Mouse (Mus musculus) testis, adult 2 months (tissue): ENCODE measurements around the gene Hist1h1d. TPM values are rescaled to one million over a fixed set of nuclear protein-coding genes. Genes with fewer than 3 reads are reported as not detected.
"Not testable (repeated sequence)": the region's sequence is repeated elsewhere in the genome, so short reads cannot be mapped to it uniquely, and the experiment has no call there.

Experiments
- H3K27ac ChIP-seq: fragments of 200-500 bp; 2 replicates; pipeline ENCODE4 v1.5.1; 2012; ENCODE audit warnings: low read depth, low read length; ENCODE audit not compliant: control insufficient read depth, insufficient read depth
- H3K27me3 ChIP-seq: fragments of 200-500 bp; 2 replicates; pipeline ENCODE4 v1.6.1; 2012; ENCODE audit warnings: mild to moderate bottlenecking, low read length, moderate library complexity; ENCODE audit not compliant: control insufficient read depth, insufficient read depth
- H3K36me3 ChIP-seq: fragments of 200-500 bp; 2 replicates; pipeline ENCODE4 v1.6.1; 2012; ENCODE audit warnings: mild to moderate bottlenecking, low read length; ENCODE audit not compliant: control insufficient read depth, insufficient read depth
- H3K4me1 ChIP-seq: fragments of 200-500 bp; 2 replicates; pipeline ENCODE4 v1.6.1; 2012; ENCODE audit warnings: low read length; ENCODE audit not compliant: control insufficient read depth, insufficient read depth
- H3K4me3 ChIP-seq: fragments of 200-500 bp; 2 replicates; pipeline ENCODE4 v1.5.1; 2012; ENCODE audit warnings: low read depth, mild to moderate bottlenecking, low read length, moderate library complexity, mixed read lengths; ENCODE audit not compliant: control insufficient read depth
- CTCF ChIP-seq: fragments of 200-500 bp; IDR thresholded peaks from 2 replicates; pipeline ENCODE4 v1.5.1; 2012; ENCODE audit warnings: low read depth, mild to moderate bottlenecking, inconsistent platforms, low read length, moderate library complexity; ENCODE audit not compliant: control insufficient read depth, insufficient read depth, insufficient replicate concordance
- POLR2A ChIP-seq: fragments of 200-500 bp; IDR thresholded peaks from 2 replicates; pipeline ENCODE4 v1.6.1; 2012; ENCODE audit warnings: low read depth, mild to moderate bottlenecking, inconsistent platforms, low read length, moderate library complexity; ENCODE audit not compliant: control insufficient read depth
- polyA plus RNA-seq: library from polyadenylated mRNA; depleted of rRNA; stranded (reverse); fragments of >200 nt; gene quantifications from 2 replicates; pipeline ENCODE4 v1.2.3, GENCODE M21; 2012

The Hist1h1d gene
- polyA plus RNA-seq, 1 experiment, result 0.04 TPM

DNA sequence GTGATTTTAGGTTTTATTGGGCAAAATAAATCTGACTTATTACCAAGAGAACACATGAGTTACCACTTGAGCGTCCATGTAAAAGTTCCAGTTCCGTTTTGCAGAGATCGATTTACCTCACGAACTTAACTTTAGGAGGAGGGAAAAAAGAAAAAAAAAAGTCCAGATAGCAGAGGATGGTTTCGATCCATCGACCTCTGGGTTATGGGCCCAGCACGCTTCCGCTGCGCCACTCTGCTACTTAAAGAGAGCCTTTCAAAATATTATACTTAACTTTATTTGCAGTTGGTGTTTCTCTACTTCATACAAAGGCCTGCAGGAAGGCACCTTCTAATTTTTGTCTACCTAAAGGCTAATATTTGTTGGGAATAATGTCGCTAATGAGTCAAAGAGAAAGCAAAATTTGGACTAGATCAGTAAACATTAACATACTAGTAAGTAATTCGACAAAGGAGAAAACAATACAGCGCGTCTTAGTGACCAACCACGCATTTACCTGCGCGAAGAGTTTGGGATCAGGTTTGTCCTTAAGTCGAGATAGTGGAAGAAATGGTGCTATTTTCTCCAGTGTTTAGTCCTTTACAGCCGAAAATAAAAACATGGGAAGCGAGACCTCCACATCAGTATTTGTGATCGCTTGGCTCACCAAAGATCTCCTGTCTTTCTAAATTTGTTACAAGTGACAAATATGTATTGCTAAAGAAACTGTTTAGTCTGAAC, 22.7 kb upstream of the Hist1h1d start:
- Histone ChIP-seq H3K4me1 (peaks cover 9% of the 10 kb centered on the region), H3K27me3 (no peaks in the 10 kb centered on the region), H3K36me3 (no peaks in the 10 kb centered on the region), H3K4me3 (peak overlapping the region; percentile 79), H3K27ac (peak overlapping the region; percentile 99)
- no peak for TF ChIP-seq POLR2A
- TF ChIP-seq CTCF, result no peak

GRCm38 (mm10) chr13:23530901-23531875, 21.9 kb upstream of the Hist1h1d start, which contains the start of gene Hist1h4h:
Gene Hist1h4h, plus strand, starts transcription at chr13:23531050.
- Histone ChIP-seq H3K4me3 (peak within 1 kb of the TSS; percentile 79), H3K36me3 (no peaks in the 10 kb centered on the region), H3K27me3 (no peaks in the 10 kb centered on the region), H3K4me1 (peaks cover 7% of the 10 kb centered on the region), H3K27ac (peak within 1 kb of the TSS; percentile 99)
- peak; percentile 83 for TF ChIP-seq POLR2A
- no peak for TF ChIP-seq CTCF

GRCm38 (mm10) chr13:23532262-23533075, 20.6 kb upstream of the Hist1h1d start:
- no peak for TF ChIP-seq CTCF
- no peak for TF ChIP-seq POLR2A
- H3K4me1 ChIP-seq, result peaks cover 7% of the 10 kb centered on the region

DNA sequence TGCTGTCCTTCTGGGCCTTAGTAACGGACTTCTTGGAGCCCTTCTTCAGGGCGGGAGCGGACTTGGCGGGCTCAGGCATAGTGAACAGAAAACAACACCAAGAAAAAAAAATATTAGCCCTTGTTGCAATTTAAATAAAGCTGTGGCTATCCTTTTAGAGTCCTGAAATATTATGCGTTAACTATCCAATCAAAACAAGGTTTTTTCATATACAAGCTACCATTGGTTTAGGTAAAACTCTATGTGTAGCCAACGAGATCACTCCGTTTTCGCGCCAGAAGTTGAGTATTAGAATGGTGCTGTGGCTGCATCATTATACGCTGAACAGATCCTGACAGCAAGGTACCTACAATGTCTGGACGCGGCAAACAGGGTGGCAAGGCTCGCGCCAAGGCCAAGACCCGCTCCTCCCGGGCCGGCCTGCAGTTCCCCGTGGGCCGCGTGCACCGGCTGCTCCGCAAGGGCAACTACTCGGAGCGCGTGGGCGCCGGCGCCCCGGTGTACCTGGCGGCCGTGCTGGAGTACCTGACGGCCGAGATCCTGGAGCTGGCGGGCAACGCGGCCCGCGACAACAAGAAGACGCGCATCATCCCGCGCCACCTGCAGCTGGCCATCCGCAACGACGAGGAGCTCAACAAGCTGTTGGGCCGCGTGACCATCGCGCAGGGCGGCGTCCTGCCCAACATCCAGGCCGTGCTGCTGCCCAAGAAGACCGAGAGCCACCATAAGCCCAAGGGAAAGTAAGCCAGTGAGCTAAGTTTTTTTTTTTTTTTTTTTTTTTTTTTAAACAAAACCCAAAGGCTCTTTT, 19.3 kb upstream of the Hist1h1d start, which contains the start of gene Hist1h2af:
Gene Hist1h2af (plus strand): TSS at position 347 of the 808 bp plus-strand sequence.
- peak within 1 kb of the TSS; percentile 50; the same call in 1 of the 2 replicates for H3K4me3 ChIP-seq
- H3K27me3 ChIP-seq, H3K36me3 ChIP-seq, H3K4me1 ChIP-seq, H3K27ac ChIP-seq: not testable (repeated sequence)

More at GRCm38 (mm10) chr13:23532262-23533075, 20.6 kb upstream of the Hist1h1d start:
- no peaks in the 10 kb centered on the region for H3K36me3 ChIP-seq
- peak overlapping the region; percentile 39 for H3K27ac ChIP-seq
- no peaks in the 10 kb centered on the region for H3K27me3 ChIP-seq
- H3K4me3 ChIP-seq, result no peak overlapping the region

GRCm38 (mm10) chr13:23534368-23535131, 18.5 kb upstream of the Hist1h1d start:
- no peaks in the 10 kb centered on the region for H3K27me3 ChIP-seq
- H3K4me3 ChIP-seq, result no peak overlapping the region; the same call in 1 of the 2 replicates
- TF ChIP-seq POLR2A (no peak), CTCF (no peak)
- no peak overlapping the region for H3K27ac ChIP-seq
- H3K4me1 ChIP-seq, result peaks cover 7% of the 10 kb centered on the region
- H3K36me3 ChIP-seq, result no peaks in the 10 kb centered on the region
